35 mouse cellular contexts compared by ENCODE assay signal in genomic region chr7:135578715-135579325, GRCm38 (mm10). TPM values are rescaled to one million over a fixed set of nuclear protein-coding genes. Genes with fewer than 3 reads are reported as not detected.
A peak's percentile ranks its signal among the peaks of the same experiment; 100 is the strongest.
DNase-seq lines count a peak whose midpoint lies in the region; ATAC-seq lines count a peak whose summit lies in the region.
"Had no signal": no experiment of that assay in that cellular context is flagged by ENCODE, and none has a peak within 500 bp of the region (broad histone marks: within the 10 kb centered on the region; RNA-seq: fewer than 3 reads in every experiment).

No protein-coding gene starts in this region.

- no peaks in the 10 kb centered on the region for H3K9me3 ChIP-seq in embryonic facial prominence, embryonic 15.5 days (replicated peaks)
- H3K9me3 ChIP-seq: embryonic facial prominence, embryonic 12.5 days; forebrain, embryonic 12.5 days; heart, embryonic 12.5 days; hindbrain, embryonic 15.5 days; limb, embryonic 12.5 days; liver, embryonic 15.5 days; midbrain, embryonic 15.5 days had no signal

- H3K9ac ChIP-seq in embryonic facial prominence, embryonic 15.5 days: no peak overlapping the region
- H3K9ac ChIP-seq: embryonic facial prominence, embryonic 12.5 days; forebrain, embryonic 12.5 days; heart, embryonic 12.5 days; hindbrain, embryonic 15.5 days; limb, embryonic 12.5 days; liver, embryonic 15.5 days; lung, embryonic 14.5 days; midbrain, embryonic 15.5 days had no signal

- ATAC-seq in embryonic facial prominence, embryonic 15.5 days (ENCODE audit: insufficient number of reproducible peaks, low FRiP score, low TSS enrichment, low read depth): peak; percentile 75; the same call in 1 of the 2 replicates
- ATAC-seq: midbrain, embryonic 15.5 days had no signal

- DNase-seq in gastrocnemius, postnatal 25 days: peak; percentile 30
- DNase-seq in gastrocnemius, postnatal 14 days: no peak
- peak; percentile 46 to 72 for DNase-seq in layer of hippocampus, postnatal 14 days (ENCODE audit: low spot score in 2 of 2)
- DNase-seq in layer of hippocampus, adult 18-20 months (ENCODE audit: low spot score in 2 of 2): no peak
- peak; percentile 31 for DNase-seq in right cerebral cortex, postnatal 25 days
- DNase-seq in right cerebral cortex, adult 18-20 months: no peak
- no peak for DNase-seq in spleen, postnatal 36 days (ENCODE audit: low spot score in 2 of 2)
- DNase-seq: adrenal gland, adult 8-10 months; B cell, adult 2 months; cerebellum, adult 11 months; cerebellum, adult 9-10 months; cerebellum, postnatal 36 days; gastrocnemius, postnatal 36 days; heart, adult 2 months; kidney, adult 2 months; kidney, postnatal 36 days; lung, embryonic 14.5 days; lung, postnatal 14 days; thymus, postnatal 14 days had no signal

- intact Hi-C loops in gastrocnemius, postnatal 14 days (cut with DNase I; ENCODE audit: low total_unique reads): no loop called here

- no peak overlapping the region for H3K4me2 ChIP-seq in embryonic facial prominence, embryonic 15.5 days (replicated peaks)
- H3K4me2 ChIP-seq: embryonic facial prominence, embryonic 12.5 days; forebrain, embryonic 12.5 days; heart, embryonic 12.5 days; hindbrain, embryonic 15.5 days; limb, embryonic 12.5 days; liver, embryonic 15.5 days; lung, embryonic 14.5 days; midbrain, embryonic 15.5 days had no signal

- peaks cover 25% of the 10 kb centered on the region for H3K4me1 ChIP-seq in embryonic facial prominence, embryonic 15.5 days
- H3K4me1 ChIP-seq: forebrain, embryonic 12.5 days; limb, embryonic 12.5 days; midbrain, embryonic 15.5 days had no signal

- H3K27ac ChIP-seq in embryonic facial prominence, embryonic 15.5 days (replicated peaks): 0 out of 2 replicates have a peak overlapping the region, but pooled peaks have one; percentile 41
- H3K27ac ChIP-seq: embryonic facial prominence, embryonic 12.5 days; forebrain, embryonic 12.5 days; heart, adult 2 months; hindbrain, embryonic 15.5 days; limb, embryonic 12.5 days; liver, embryonic 15.5 days; midbrain, embryonic 15.5 days had no signal

- H3K27me3 ChIP-seq in embryonic facial prominence, embryonic 15.5 days: no peaks in the 10 kb centered on the region
- H3K27me3 ChIP-seq: embryonic facial prominence, embryonic 12.5 days; forebrain, embryonic 12.5 days; hindbrain, embryonic 15.5 days; liver, embryonic 15.5 days; midbrain, embryonic 15.5 days had no signal

- H3K4me3 ChIP-seq in embryonic facial prominence, embryonic 15.5 days (replicated peaks): no peak overlapping the region
- H3K4me3 ChIP-seq: embryonic facial prominence, embryonic 12.5 days; forebrain, embryonic 12.5 days; heart, adult 2 months; heart, embryonic 12.5 days; hindbrain, embryonic 15.5 days; limb, embryonic 12.5 days; liver, embryonic 15.5 days; midbrain, embryonic 15.5 days had no signal

- no peaks in the 10 kb centered on the region for H3K36me3 ChIP-seq in embryonic facial prominence, embryonic 15.5 days
- H3K36me3 ChIP-seq: embryonic facial prominence, embryonic 12.5 days; forebrain, embryonic 12.5 days; heart, embryonic 12.5 days; hindbrain, embryonic 15.5 days; limb, embryonic 12.5 days; liver, embryonic 15.5 days; midbrain, embryonic 15.5 days had no signal

- 36% methylated on average over 16 of the region's 16 CpGs for WGBS in embryonic facial prominence, embryonic 15.5 days

RNA-seq across cellular contexts. Expression of gene Ptpre, which starts 41.5 kb away (rescaled TPM):
- 1 to 10 TPM; 1.9 to 2.1 TPM for total RNA-seq in gastrocnemius, postnatal 25 days (2021)
- 1 to 10 TPM; 2.6 to 4.5 TPM for total RNA-seq in gastrocnemius, postnatal 14 days (2021)
- total RNA-seq in layer of hippocampus, postnatal 14 days (2021): 10 to 100 TPM; 55.2 to 55.7 TPM
- total RNA-seq in layer of hippocampus, adult 18-20 months (2021): 10 to 100 TPM; 47.1 to 49.3 TPM
- polyA plus RNA-seq in embryonic facial prominence, embryonic 15.5 days (2015; fragmentation: Nextera tagmentation; extraction: Ambion mirVana): 6.3 and 6.4 TPM in 2 replicates

RNA-seq across cellular contexts. Expression of gene Clrn3, which starts 50.4 kb away (rescaled TPM):
- total RNA-seq in gastrocnemius, postnatal 25 days (2021): not detected
- total RNA-seq in gastrocnemius, postnatal 14 days (2021): not detected
- total RNA-seq in layer of hippocampus, postnatal 14 days (2021): not detected
- not detected for total RNA-seq in layer of hippocampus, adult 18-20 months (2021)
- polyA plus RNA-seq in embryonic facial prominence, embryonic 15.5 days (2015; fragmentation: Nextera tagmentation; extraction: Ambion mirVana): not detected in 2 replicates
- total RNA-seq: adrenal gland, adult 8-10 months; gastrocnemius, postnatal 36 days; heart, adult 2 months; hematopoietic stem cell, adult 5-6 weeks; layer of hippocampus, postnatal 10 days; left cerebral cortex, postnatal 25 days; liver, adult 2 months; neutrophil, adult 5-6 weeks had no signal
- polyA plus RNA-seq: embryonic facial prominence, embryonic 12.5 days; forebrain, embryonic 12.5 days; heart, adult 2 months; heart, embryonic 12.5 days; heart, postnatal 0 days; hindbrain, embryonic 15.5 days; limb, embryonic 12.5 days; lung, embryonic 14.5 days; midbrain, embryonic 15.5 days; neural tube, embryonic 11.5 days; urinary bladder, adult 2 months had no signal

Comparison
In these comparisons a context has a peak if more than half of its experiments do, and no peak if none do; other contexts are left out.
1. DNase-seq: peak in gastrocnemius, postnatal 25 days (single experiment), layer of hippocampus, postnatal 14 days (2 of 2) and right cerebral cortex, postnatal 25 days (single experiment); none in gastrocnemius, postnatal 14 days (single experiment), layer of hippocampus, adult 18-20 months (0 of 2), right cerebral cortex, adult 18-20 months (single experiment) and spleen, postnatal 36 days (0 of 2).
2. RNA of gene Ptpre, which starts 41.5 kb away (total RNA-seq): 55.2 to 55.7 TPM in layer of hippocampus, postnatal 14 days and 47.1 to 49.3 TPM in layer of hippocampus, adult 18-20 months; 2.6 to 4.5 TPM in gastrocnemius, postnatal 14 days and 1.9 to 2.1 TPM in gastrocnemius, postnatal 25 days; every median in the first group is over 4 times any median in the second.